ENCODE assay signal across 21 mouse cellular contexts in genomic region chr5:73231835-73232234, GRCm38 (mm10). TPM values are rescaled to one million over a fixed set of nuclear protein-coding genes. Genes with fewer than 3 reads are reported as not detected.
A peak's percentile ranks its signal among the peaks of the same experiment; 100 is the strongest.
DNase-seq lines count a peak whose midpoint lies in the region; ATAC-seq and TF ChIP-seq lines count a peak whose summit lies in the region.
"Had no signal": no experiment of that assay in that cellular context is flagged by ENCODE, and none has a peak within 500 bp of the region (broad histone marks: within the 10 kb centered on the region; RNA-seq: fewer than 3 reads in every experiment).

No protein-coding gene starts in this region.

- no peaks in the 10 kb centered on the region for H3K27me3 ChIP-seq in heart, embryonic 14.5 days (ENCODE audit: control insufficient read depth, insufficient read depth, low read length)
- H3K27me3 ChIP-seq in liver, embryonic 11.5 days (replicated peaks; ENCODE audit: control insufficient read depth, insufficient read depth, low read length) = no peaks in the 10 kb centered on the region
- H3K27me3 ChIP-seq in liver, postnatal 0 days (ENCODE audit: insufficient read depth, low read length) = no peaks in the 10 kb centered on the region
- H3K27me3 ChIP-seq in liver, embryonic 13.5 days = no peaks in the 10 kb centered on the region
- H3K27me3 ChIP-seq: hindbrain, embryonic 15.5 days had no signal

- ATAC-seq in heart, embryonic 14.5 days (ENCODE audit: insufficient number of reproducible peaks, insufficient read depth, low FRiP score, low read depth) = peak; percentile 41; the same call in 1 of the 2 replicates
- ATAC-seq in liver, embryonic 11.5 days (replicated peaks; ENCODE audit: low FRiP score) = peak; percentile 29; the same call in 1 of the 2 replicates
- no peak for ATAC-seq in liver, postnatal 0 days
- ATAC-seq in liver, embryonic 13.5 days (ENCODE audit: low read depth) = no peak
- ATAC-seq: activated CD4-positive, CD25-positive, alpha-beta regulatory T cell, adult 4 months; forebrain, postnatal 0 days; intestine, embryonic 16.5 days had no signal

- DNase-seq in heart, postnatal 10 days = no peak
- DNase-seq in liver, embryonic 11.5 days (ENCODE audit: low spot score) = no peak
- no peak for DNase-seq in liver, postnatal 0 days
- peak; percentile 71 for DNase-seq in MEL-GATA-1-ER (ENCODE audit: extremely low read depth, low read depth)
- DNase-seq in liver, embryonic 13.5 days = no peak
- no peak for DNase-seq in cerebellum, adult 11-12 months
- DNase-seq: adrenal gland, postnatal 10 days; cerebellum, adult 11 months; cerebellum, postnatal 25 days; forebrain, postnatal 0 days; kidney, postnatal 4 days; layer of hippocampus, adult 9-11 months; lung, adult 18-20 months; spleen, adult 18-20 months; thymus, postnatal 25 days had no signal

- peaks cover 54 to 86% of the 10 kb centered on the region in 2 experiments for H3K4me1 ChIP-seq in heart, embryonic 14.5 days (ENCODE audit: control insufficient read depth in 2 of 2, insufficient read depth in 2 of 2, low read length in 2 of 2)
- peaks cover 30% of the 10 kb centered on the region for H3K4me1 ChIP-seq in liver, embryonic 11.5 days (replicated peaks; ENCODE audit: control insufficient read depth, insufficient read depth, low read length)
- peaks cover 15% of the 10 kb centered on the region for H3K4me1 ChIP-seq in liver, postnatal 0 days (ENCODE audit: insufficient read depth)
- H3K4me1 ChIP-seq in liver, embryonic 13.5 days (replicated peaks) = peaks cover 62% of the 10 kb centered on the region

- H3K4me3 ChIP-seq in heart, embryonic 14.5 days (ENCODE audit: control insufficient read depth in 1 of 2, insufficient read depth in 1 of 2, low read depth in 1 of 2, low read length in 2 of 2) = peak overlapping the region in 1 of 2 experiments; percentile 5; a peak in 1 of 4 replicates
- no peak overlapping the region for H3K4me3 ChIP-seq in liver, embryonic 11.5 days (ENCODE audit: low read depth, low read length)
- H3K4me3 ChIP-seq in liver, postnatal 0 days (ENCODE audit: low read depth, low read length) = no peak overlapping the region
- no peak overlapping the region for H3K4me3 ChIP-seq in liver, embryonic 13.5 days (replicated peaks)
- H3K4me3 ChIP-seq: hindbrain, embryonic 15.5 days had no signal

- H3K9me3 ChIP-seq in heart, embryonic 14.5 days (ENCODE audit: control insufficient read depth, low read length) = no peaks in the 10 kb centered on the region
- H3K9me3 ChIP-seq in liver, embryonic 11.5 days (ENCODE audit: control insufficient read depth, low read length) = no peaks in the 10 kb centered on the region
- H3K9me3 ChIP-seq in liver, postnatal 0 days (ENCODE audit: low read length) = no peaks in the 10 kb centered on the region
- no peaks in the 10 kb centered on the region for H3K9me3 ChIP-seq in liver, embryonic 13.5 days (replicated peaks)
- H3K9me3 ChIP-seq: hindbrain, embryonic 15.5 days had no signal

- 3% methylated on average over 6 of the region's 6 CpGs for WGBS in heart, embryonic 14.5 days
- WGBS in liver, embryonic 11.5 days = 12% methylated on average over 6 of the region's 6 CpGs
- 33% methylated on average over 6 of the region's 6 CpGs for WGBS in liver, postnatal 0 days (ENCODE audit: insufficient replicate concordance)
- WGBS in liver, embryonic 13.5 days (ENCODE audit: insufficient replicate concordance) = 15% methylated on average over 6 of the region's 6 CpGs

- intact Hi-C loops in heart, postnatal 10 days (cut with DNase I) = loop anchor here (2.0 kb wide), 1 partner anchor 23 kb away; no protein-coding TSS in a partner anchor

- peak overlapping the region; percentile 85 to 86 for H3K27ac ChIP-seq in heart, embryonic 14.5 days (replicated peaks in 1 of 2; ENCODE audit: control insufficient read depth in 1 of 2, insufficient read depth in 1 of 2, low read depth in 2 of 2, low read length in 2 of 2)
- no peak overlapping the region for H3K27ac ChIP-seq in liver, embryonic 11.5 days (ENCODE audit: low read depth, low read length)
- H3K27ac ChIP-seq in liver, postnatal 0 days (ENCODE audit: low read depth) = no peak overlapping the region
- H3K27ac ChIP-seq in liver, embryonic 13.5 days = peak overlapping the region; percentile 14; the same call in 1 of the 2 replicates
- H3K27ac ChIP-seq: hindbrain, embryonic 15.5 days; macrophage had no signal

- H3K36me3 ChIP-seq in heart, embryonic 14.5 days (ENCODE audit: control insufficient read depth, insufficient read depth, low read length) = no peaks in the 10 kb centered on the region
- H3K36me3 ChIP-seq in liver, embryonic 11.5 days (ENCODE audit: control insufficient read depth, insufficient read depth, low read length) = no peaks in the 10 kb centered on the region
- H3K36me3 ChIP-seq in liver, postnatal 0 days (replicated peaks; ENCODE audit: insufficient read depth, low read length) = no peaks in the 10 kb centered on the region
- H3K36me3 ChIP-seq in liver, embryonic 13.5 days = no peaks in the 10 kb centered on the region
- H3K36me3 ChIP-seq: hindbrain, embryonic 15.5 days had no signal

- H3K9ac ChIP-seq in heart, embryonic 14.5 days (ENCODE audit: low read length) = peak overlapping the region; percentile 59
- H3K9ac ChIP-seq in liver, embryonic 11.5 days (ENCODE audit: low read depth, low read length) = no peak overlapping the region
- no peak overlapping the region for H3K9ac ChIP-seq in liver, postnatal 0 days (replicated peaks)
- H3K9ac ChIP-seq in liver, embryonic 13.5 days = no peak overlapping the region
- H3K9ac ChIP-seq: forebrain, postnatal 0 days; hindbrain, embryonic 15.5 days had no signal

- peak overlapping the region; percentile 59 for H3K4me2 ChIP-seq in heart, embryonic 14.5 days (ENCODE audit: low read length)
- no peak overlapping the region; the same call in 1 of the 2 replicates for H3K4me2 ChIP-seq in liver, embryonic 11.5 days
- H3K4me2 ChIP-seq in liver, postnatal 0 days (ENCODE audit: low read depth, low read length) = no peak overlapping the region
- no peak overlapping the region for H3K4me2 ChIP-seq in liver, embryonic 13.5 days
- H3K4me2 ChIP-seq: hindbrain, embryonic 15.5 days; midbrain, embryonic 11.5 days had no signal

- TF ChIP-seq CTCF in liver, postnatal 0 days (IDR thresholded peaks at IDR 0.05; ENCODE audit: low read depth) = no peak

- TF ChIP-seq EP300 in liver, postnatal 0 days (IDR thresholded peaks at IDR 0.05; ENCODE audit: low read depth) = no peak

RNA-seq across cellular contexts. Expression of gene Fryl, which starts 24.6 kb away (rescaled TPM):
- 30.5 and 35.0 TPM in 2 replicates for polyA plus RNA-seq in heart, embryonic 14.5 days (2014; fragmentation: Nextera tagmentation; extraction: Ambion mirVana)
- 10 to 100 TPM; 47.4 to 51.3 TPM for total RNA-seq in heart, postnatal 10 days (2021)
- polyA plus RNA-seq in liver, embryonic 11.5 days (2014; fragmentation: Nextera tagmentation; extraction: Ambion mirVana) = 35.4 and 39.7 TPM in 2 replicates
- polyA plus RNA-seq in liver, postnatal 0 days (2015; fragmentation: Nextera tagmentation; extraction: Ambion mirVana) = 22.8 and 25.8 TPM in 2 replicates
- polyA plus RNA-seq in liver, embryonic 13.5 days (2015; fragmentation: Nextera tagmentation; extraction: Ambion mirVana) = 44.2 and 44.5 TPM in 2 replicates

Comparison
In these comparisons a context has a peak if more than half of its experiments do, and no peak if none do; other contexts are left out.
1. ATAC-seq: peak in heart, embryonic 14.5 days (single experiment) and liver, embryonic 11.5 days (single experiment); none in liver, postnatal 0 days (single experiment) and liver, embryonic 13.5 days (single experiment).
2. H3K27ac ChIP-seq: peak in heart, embryonic 14.5 days (2 of 2) and liver, embryonic 13.5 days (single experiment); none in liver, embryonic 11.5 days (single experiment) and liver, postnatal 0 days (single experiment).